Mouse (Mus musculus) brain, embryonic 14.5 days (tissue): ENCODE measurements at regions not wholly inside any gene's neighbourhood (a gene's known extent, or its start where the extent isn't known, plus 50 kb on each side); places are given as distances from the start of the nearest gene placed in this dataset.

Source experiments
- CTCF ChIP-seq: fragments of 200-500 bp; IDR thresholded peaks from 2 replicates; pipeline ENCODE4 v1.5.1; 2012; ENCODE audit warnings: inconsistent platforms, mild to moderate bottlenecking, moderate library complexity, borderline replicate concordance; ENCODE audit not compliant: insufficient read depth, insufficient read length; ENCODE audit errors: extremely low read depth
- POLR2A ChIP-seq: fragments of 200-500 bp; IDR thresholded peaks from 2 replicates; pipeline ENCODE4 v1.6.1; 2012; ENCODE audit warnings: mild to moderate bottlenecking, inconsistent platforms, borderline replicate concordance; ENCODE audit not compliant: poor library complexity, insufficient read depth, insufficient read length, severe bottlenecking; ENCODE audit errors: extremely low read depth

DNA sequence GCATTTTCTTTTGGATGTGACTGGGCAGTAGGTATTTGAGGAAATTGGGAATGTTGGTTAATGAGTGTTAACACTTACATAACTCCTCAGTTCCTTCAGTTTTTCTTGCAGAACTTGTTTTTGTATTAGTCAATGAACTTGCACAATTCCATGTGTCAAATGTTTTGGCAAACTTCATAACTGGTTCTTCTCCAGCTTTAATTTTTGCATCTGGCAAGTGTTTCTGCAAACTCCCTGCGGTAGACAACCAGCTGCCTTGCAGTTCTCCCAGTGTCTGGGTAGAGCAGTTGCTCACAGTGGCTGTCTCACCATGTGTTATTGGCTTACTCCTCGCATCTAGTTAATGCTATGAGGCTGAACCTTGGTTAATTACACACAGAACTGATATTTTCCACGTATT is 790.4 kb downstream of the Epha4 start:
- TF ChIP-seq CTCF (no peak), POLR2A (no peak)
